Mouse (Mus musculus): Measurements from ENCODE around the gene Gstp1.

DNA sequence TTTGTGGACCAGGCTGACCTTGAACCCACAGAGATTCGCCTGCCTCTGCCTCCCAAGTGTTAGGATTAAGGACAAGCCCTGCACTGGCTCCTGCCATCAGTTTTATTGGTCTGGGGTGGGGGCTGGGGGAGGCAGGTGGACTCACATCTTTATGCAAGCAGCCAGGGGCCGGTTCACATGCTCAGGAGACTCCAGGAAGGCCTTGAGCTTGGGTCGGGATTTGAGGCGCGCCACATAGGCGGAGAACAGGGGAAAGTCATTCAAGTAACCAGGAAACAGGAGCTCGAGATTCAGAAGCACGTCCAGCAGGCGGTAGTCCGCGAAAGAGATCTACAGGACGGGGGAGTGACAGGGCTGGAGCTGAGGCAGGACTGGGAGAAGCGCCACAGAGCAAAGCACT is 19.6 kb upstream of the Gstp1 start:
- TF ChIP-seq CTCF (IDR thresholded peaks at IDR 0.05; ENCODE audit: control insufficient read depth, insufficient read depth, low read length) (no peak), POLR2A (IDR thresholded peaks at IDR 0.05; ENCODE audit: borderline replicate concordance, control insufficient read depth, low read depth, low read length) (no peak)

All from bone marrow, adult 2 months (tissue).